Mouse (Mus musculus) G1E (cell line): ENCODE data around the gene Rgl3. TPM values are rescaled to one million over a fixed set of nuclear protein-coding genes. Genes with fewer than 3 reads are reported as not detected.

Experiments
- ATAC-seq: 2 replicates; pipeline ENCODE4 v1.8.0; 2016; ENCODE audit warnings: mild to moderate bottlenecking; ENCODE audit not compliant: insufficient number of reproducible peaks, poor library complexity, low FRiP score, severe bottlenecking; ENCODE audit errors: extremely low read depth
- DNase-seq: peaks from one replicate; pipeline ENCODE4 v3.0.0; 2012; ENCODE audit warnings: low spot score
- H3K27me3 ChIP-seq: 2 replicates; pipeline ENCODE4 v1.6.1; 2012; ENCODE audit warnings: mild to moderate bottlenecking, low read length, inconsistent platforms; ENCODE audit not compliant: insufficient read depth
- H3K36me3 ChIP-seq: replicated peaks from 2 replicates; pipeline ENCODE3; 2012; ENCODE audit warnings: mild to moderate bottlenecking, inconsistent platforms
- H3K4me1 ChIP-seq: 2 replicates; pipeline ENCODE4 v1.6.1; 2012; ENCODE audit warnings: low read depth, low read length, inconsistent platforms, mixed read lengths; ENCODE audit not compliant: insufficient read depth
- H3K4me3 ChIP-seq: 2 replicates; pipeline ENCODE4 v1.5.1; 2012; ENCODE audit warnings: low read depth, mild to moderate bottlenecking, inconsistent platforms, low read length, moderate library complexity, mixed read lengths
- H3K9me3 ChIP-seq: replicated peaks from 2 replicates; pipeline ENCODE4 v1.6.1; 2012; ENCODE audit warnings: inconsistent platforms
- CTCF ChIP-seq: IDR thresholded peaks from 2 replicates; pipeline ENCODE4 v1.5.1; 2012; ENCODE audit warnings: low read depth, low read length, inconsistent platforms, mixed read lengths
- GATA1 ChIP-seq: IDR thresholded peaks from 2 replicates; pipeline ENCODE4 v1.6.1; 2012; ENCODE audit warnings: borderline replicate concordance, low read length, inconsistent platforms, mixed read lengths
- GATA2 ChIP-seq: IDR thresholded peaks from 2 replicates; pipeline ENCODE4 v1.6.1; 2012; ENCODE audit warnings: low read depth, low read length, inconsistent platforms, borderline replicate concordance
- POLR2AphosphoS5 ChIP-seq: IDR thresholded peaks from 2 replicates; pipeline ENCODE4 v1.6.1; 2012; ENCODE audit warnings: low read depth, low read length, inconsistent platforms; ENCODE audit not compliant: insufficient replicate concordance
- TAL1 ChIP-seq: conservative IDR thresholded peaks from 2 replicates; pipeline ENCODE4 v1.6.1; 2012; ENCODE audit warnings: low read depth, low read length, inconsistent platforms, mixed read lengths
- polyA plus RNA-seq: library from polyadenylated mRNA; stranded (reverse); fragments of >175 nt; gene quantifications from 2 replicates; pipeline ENCODE4 v1.2.3, GENCODE M21; 2012
- total RNA-seq, 2 experiments: library from RNA; stranded (forward) in 1 of 2; stranded (reverse) in 1 of 2; fragments of 200-1000 nt in 1 of 2; fragments of >200 nt in 1 of 2; fragmentation: Nextera tagmentation in 1 of 2; gene quantifications; 2 replicates each; pipeline ENCODE4 v1.2.3; 2014 to 2017

The Rgl3 gene
- total and polyA plus RNA-seq, 3 experiments = 0.05 TPM; not detected in 2

DNA sequence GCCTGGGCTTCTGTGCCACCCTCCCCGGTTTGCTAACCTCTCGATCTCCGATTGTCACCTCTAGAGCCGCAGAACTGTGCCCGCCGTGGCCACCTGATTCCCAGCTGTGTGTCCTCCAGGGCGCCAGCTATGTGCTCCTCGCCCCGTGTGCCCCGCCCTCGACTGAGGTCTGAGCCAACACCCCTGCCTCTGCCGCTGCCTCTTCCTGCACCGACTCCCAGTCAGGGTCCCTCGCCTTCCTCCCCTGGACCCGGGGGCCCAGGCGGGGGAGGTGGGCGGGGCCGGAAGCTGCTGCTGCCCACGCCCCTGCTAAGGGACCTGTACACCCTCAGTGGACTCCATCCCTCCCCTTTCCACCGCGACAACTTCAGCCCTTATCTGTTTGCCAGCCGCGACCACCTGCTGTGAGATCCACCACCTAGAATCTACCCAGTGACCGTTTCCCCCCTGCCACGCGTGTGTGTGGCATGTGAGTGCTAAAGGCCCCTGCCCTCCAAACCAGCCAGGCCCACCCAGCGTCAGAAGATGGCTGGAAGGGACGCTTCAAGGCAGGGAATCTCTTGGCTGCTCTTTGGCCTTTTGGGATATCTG is 41.6 kb downstream of the Rgl3 start:
- ATAC-seq (peak; percentile 28), DNase-seq (peak; percentile 37)
- TF ChIP-seq CTCF (no peak), POLR2AphosphoS5 (no peak), TAL1 (no peak), GATA1 (no peak), GATA2 (no peak)
- peak overlapping the region; percentile 64; the same call in 1 of the 2 replicates for H3K4me3 ChIP-seq
- peaks cover 16% of the 10 kb centered on the region for H3K27me3 ChIP-seq
- no peaks in the 10 kb centered on the region for H3K36me3 ChIP-seq
- peaks cover 11% of the 10 kb centered on the region for H3K9me3 ChIP-seq
- peaks cover 18% of the 10 kb centered on the region for H3K4me1 ChIP-seq

DNA sequence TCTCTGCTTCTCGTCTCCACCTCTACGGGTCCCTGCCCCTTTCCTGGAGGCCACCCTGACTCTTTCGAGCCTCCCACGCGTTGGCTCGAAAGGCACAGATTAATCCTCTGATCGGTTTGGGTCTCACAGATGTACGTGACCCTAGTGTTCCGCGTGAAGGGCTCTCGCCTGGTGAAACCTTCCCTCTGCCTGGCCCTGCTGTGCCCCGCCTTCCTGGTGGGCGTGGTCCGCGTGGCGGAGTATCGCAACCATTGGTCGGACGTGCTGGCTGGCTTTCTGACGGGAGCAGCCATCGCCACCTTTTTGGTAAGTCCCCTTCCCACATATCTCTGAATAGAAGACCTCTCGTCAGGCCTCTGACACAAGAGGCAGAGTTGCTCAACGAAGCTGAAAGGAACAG is 45.0 kb downstream of the Rgl3 start:
- Histone ChIP-seq H3K4me3 (no peak overlapping the region), H3K4me1 (peaks cover 20% of the 10 kb centered on the region), H3K9me3 (peaks cover 11% of the 10 kb centered on the region), H3K27me3 (peaks cover 19% of the 10 kb centered on the region), H3K36me3 (no peaks in the 10 kb centered on the region)
- ATAC-seq (no peak), DNase-seq (no peak)
- no peak for TF ChIP-seq TAL1
- no peak for TF ChIP-seq GATA1
- TF ChIP-seq CTCF = no peak

DNA sequence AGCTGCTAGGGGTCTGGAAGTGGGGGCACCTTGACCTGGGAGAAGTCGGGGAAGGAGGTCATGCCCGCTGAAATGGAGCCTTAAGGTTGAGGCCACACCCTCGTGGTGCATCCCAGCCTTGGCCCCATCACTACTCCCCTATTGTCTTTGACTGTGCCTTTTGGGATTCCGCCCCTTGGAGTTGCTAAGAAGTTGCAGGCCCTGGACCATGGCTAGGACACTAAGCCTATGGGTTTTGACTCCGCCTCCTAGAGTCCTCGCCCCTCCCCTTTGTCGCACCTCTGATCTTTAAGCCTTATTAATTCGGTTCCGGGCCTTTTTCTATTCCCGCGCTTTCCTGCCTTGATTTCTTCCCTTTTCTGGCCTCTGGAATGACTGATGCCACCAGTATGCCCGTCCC is 45.6 kb downstream of the Rgl3 start:
- TF ChIP-seq POLR2AphosphoS5 = no peak
- TF ChIP-seq TAL1 = no peak
- TF ChIP-seq GATA2 = no peak
- no peak for TF ChIP-seq GATA1
- no peak for TF ChIP-seq CTCF
- Histone ChIP-seq H3K4me3 (no peak overlapping the region), H3K27me3 (peaks cover 19% of the 10 kb centered on the region), H3K4me1 (peaks cover 20% of the 10 kb centered on the region), H3K36me3 (no peaks in the 10 kb centered on the region), H3K9me3 (peaks cover 11% of the 10 kb centered on the region)
- DNase-seq (no peak), ATAC-seq (no peak)

DNA sequence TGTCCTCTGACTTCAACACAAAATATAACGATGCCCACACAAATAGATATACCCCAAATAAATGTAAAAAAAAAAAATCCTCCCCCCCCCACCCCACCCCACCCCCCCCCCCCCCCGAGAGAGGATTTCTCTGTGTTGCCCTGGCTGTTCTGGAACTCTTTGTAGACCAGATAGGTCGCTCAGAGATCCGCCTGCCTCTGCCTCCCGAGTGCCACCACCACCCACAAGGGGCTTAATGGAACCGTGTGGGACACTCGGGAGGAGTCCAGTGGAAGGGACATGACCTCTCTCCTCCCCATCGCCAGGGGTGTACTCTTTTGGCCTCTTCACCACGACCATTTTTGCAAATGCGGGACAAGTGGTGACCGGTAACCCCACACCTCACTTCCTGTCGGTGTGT is 46.2 kb downstream of the Rgl3 start:
- Histone ChIP-seq H3K27me3 (peaks cover 21% of the 10 kb centered on the region), H3K36me3 (no peaks in the 10 kb centered on the region), H3K9me3 (peaks cover 11% of the 10 kb centered on the region), H3K4me1 (peaks cover 20% of the 10 kb centered on the region), H3K4me3 (no peak overlapping the region)
- DNase-seq (no peak), ATAC-seq (no peak)
- TF ChIP-seq POLR2AphosphoS5 (no peak), GATA2 (no peak), GATA1 (no peak), CTCF (no peak), TAL1 (no peak)

DNA sequence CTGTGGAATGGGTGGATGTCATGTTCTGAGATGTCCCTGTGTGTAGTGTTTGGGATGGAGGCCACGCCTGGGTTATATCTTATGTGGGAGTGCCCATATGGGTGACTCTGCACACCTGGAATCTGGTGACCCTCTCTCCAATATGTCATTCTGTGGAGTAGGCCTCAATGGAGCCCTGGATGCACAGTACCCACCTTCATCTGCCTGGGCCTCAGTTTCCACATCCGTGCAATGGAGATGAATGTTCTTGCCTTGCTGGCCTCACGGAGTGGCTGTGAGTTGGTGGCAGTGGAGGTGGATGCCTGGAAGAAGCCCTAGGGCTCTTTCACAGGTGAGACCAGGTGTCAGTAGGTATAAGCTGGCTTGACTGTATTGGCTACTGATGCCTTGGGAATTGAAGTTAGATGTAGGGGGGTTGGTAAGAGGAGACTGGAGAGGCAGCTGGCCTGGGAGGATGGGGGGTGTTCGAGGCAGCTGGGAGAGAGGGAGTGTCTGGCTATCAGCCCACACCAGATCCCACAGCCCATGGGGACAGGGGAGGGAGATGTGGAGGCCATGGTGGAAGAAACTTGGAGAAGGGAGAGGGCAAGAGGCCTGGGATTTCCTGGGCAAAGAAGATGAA is 50.9 kb downstream of the Rgl3 start:
- Histone ChIP-seq H3K36me3 (no peaks in the 10 kb centered on the region), H3K9me3 (peaks cover 2% of the 10 kb centered on the region; the same call in 1 of the 2 replicates), H3K4me3 (no peak overlapping the region), H3K4me1 (peaks cover 26% of the 10 kb centered on the region), H3K27me3 (peaks cover 15% of the 10 kb centered on the region; the same call in 1 of the 2 replicates)
- DNase-seq (no peak), ATAC-seq (no peak)
- TF ChIP-seq POLR2AphosphoS5 = no peak
- TF ChIP-seq CTCF = no peak
- no peak for TF ChIP-seq GATA2
- no peak for TF ChIP-seq TAL1
- TF ChIP-seq GATA1 = no peak

DNA sequence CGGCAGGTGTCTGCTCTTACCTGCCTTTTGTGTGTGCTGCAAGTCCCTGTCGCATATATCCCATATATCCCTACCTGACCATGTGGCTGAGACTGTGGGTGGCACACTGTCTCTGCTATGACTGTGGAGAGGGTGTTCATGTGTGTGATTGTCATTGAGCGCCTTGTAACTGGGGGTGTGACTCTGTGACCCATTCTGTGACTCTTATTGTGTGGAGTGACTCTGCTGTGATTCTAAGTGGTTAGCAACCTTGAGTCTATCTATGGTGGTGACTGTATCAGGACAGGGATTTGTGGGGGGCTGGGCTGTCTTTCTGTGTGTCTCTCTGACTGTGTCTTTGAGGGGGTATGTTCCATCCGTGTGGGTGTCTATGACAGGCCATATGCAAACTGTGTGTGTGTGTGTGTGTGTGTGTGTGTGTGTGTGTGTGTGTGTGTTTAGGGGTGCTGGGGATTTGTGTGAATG is 51.5 kb downstream of the Rgl3 start:
- no peak for ATAC-seq
- H3K9me3 ChIP-seq = no peaks in the 10 kb centered on the region
- H3K4me3 ChIP-seq = no peak overlapping the region
- H3K36me3 ChIP-seq = no peaks in the 10 kb centered on the region
- DNase-seq = no peak
- TF ChIP-seq POLR2AphosphoS5 (no peak), GATA1 (no peak), CTCF (no peak)
- H3K27me3 ChIP-seq = peaks cover 12% of the 10 kb centered on the region; the same call in 1 of the 2 replicates
- peaks cover 32% of the 10 kb centered on the region for H3K4me1 ChIP-seq
